Mouse (Mus musculus) stomach, embryonic 14.5 days (tissue): ENCODE results near the gene Eif5. TPM values are rescaled to one million over a fixed set of nuclear protein-coding genes. Genes with fewer than 3 reads are reported as not detected.

Experiments used
- ATAC-seq: fragments of 200-750 bp; cut with Nextera tagmentation; 2 replicates; pipeline ENCODE4 v1.8.0; 2017; ENCODE audit warnings: low read depth, moderate TSS enrichment; ENCODE audit not compliant: insufficient number of reproducible peaks, insufficient read depth, low FRiP score
- H3K27ac ChIP-seq: fragments of 300-500 bp; sonication (generic); 2 replicates; pipeline ENCODE4 v1.5.1; 2014; ENCODE audit warnings: mild to moderate bottlenecking, low read length, moderate library complexity, mixed read lengths
- H3K27me3 ChIP-seq: fragments of 300-500 bp; sonication (generic); 2 replicates; pipeline ENCODE4 v1.6.1; 2014; ENCODE audit warnings: low read length, control low read depth, mixed read lengths; ENCODE audit not compliant: control insufficient read depth, insufficient read depth
- H3K36me3 ChIP-seq: fragments of 300-500 bp; sonication (generic); 2 replicates; pipeline ENCODE4 v1.6.1; 2014; ENCODE audit warnings: mild to moderate bottlenecking, control low read depth, low read length, moderate library complexity, mixed read lengths; ENCODE audit not compliant: control insufficient read depth, insufficient read depth
- H3K4me1 ChIP-seq: fragments of 300-500 bp; sonication (generic); 2 replicates; pipeline ENCODE4 v1.6.1; 2014; ENCODE audit warnings: low read length, control low read depth, mixed read lengths; ENCODE audit not compliant: control insufficient read depth, insufficient read depth
- H3K4me2 ChIP-seq: fragments of 300-500 bp; sonication (generic); replicated peaks from 2 replicates; pipeline ENCODE4 v1.6.1; 2014; ENCODE audit warnings: low read depth, low read length, control low read depth
- H3K4me3 ChIP-seq: fragments of 300-500 bp; sonication (generic); 2 replicates; pipeline ENCODE4 v1.5.1; 2014; ENCODE audit warnings: low read depth, low read length, control low read depth
- H3K9ac ChIP-seq: fragments of 300-500 bp; sonication (generic); replicated peaks from 2 replicates; pipeline ENCODE4 v1.6.1; 2014; ENCODE audit warnings: low read depth, mild to moderate bottlenecking, control low read depth, low read length, moderate library complexity, mixed read lengths
- H3K9me3 ChIP-seq: fragments of 300-500 bp; sonication (generic); 2 replicates; pipeline ENCODE4 v1.6.1; 2016; ENCODE audit warnings: low read depth, low read length, control low read depth; ENCODE audit not compliant: control insufficient read depth
- WGBS: fragments of 180-500 bp; shearing (Covaris S2); extraction: QIAGEN DNeasy Blood & Tissue Kit; methylation state at CpG from one replicate; pipeline ENCODE4 v1.1.7; 2014; 5-methylcytosine and 5-hydroxymethylcytosine counted together
- polyA plus RNA-seq: library from polyadenylated mRNA; unstranded; fragments of >200 nt; fragmentation: Nextera tagmentation; extraction: Ambion mirVana; gene quantifications from 2 replicates; pipeline ENCODE4 v1.2.1, GENCODE M21; 2014

The Eif5 gene
- polyA plus RNA-seq, 1 experiment from 2014 or later = 448 TPM

DNA sequence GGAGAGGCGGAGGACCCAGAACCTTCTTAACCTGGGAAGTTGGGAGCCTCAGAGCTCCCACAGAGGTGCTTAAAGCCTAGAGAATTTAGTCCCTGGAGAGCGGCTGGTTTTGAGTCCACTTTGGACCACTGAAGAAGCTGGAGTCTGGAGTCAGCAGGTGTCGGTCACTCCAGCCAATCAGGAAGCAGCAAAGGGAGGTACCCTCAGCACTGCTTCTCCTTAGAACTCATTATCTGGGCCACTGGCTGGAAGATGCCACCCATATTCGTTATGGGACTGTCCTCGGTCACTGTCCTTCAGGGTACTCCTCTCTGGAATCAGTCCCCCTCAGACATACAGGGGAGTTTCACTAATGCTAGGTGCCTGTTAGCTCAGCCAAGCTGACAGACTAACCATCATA lies 21.9 kb upstream of the Eif5 start:
- Histone ChIP-seq H3K4me1 (no peaks in the 10 kb centered on the region), H3K4me3 (no peak overlapping the region), H3K27ac (no peak overlapping the region), H3K4me2 (no peak overlapping the region), H3K9me3 (no peaks in the 10 kb centered on the region), H3K9ac (no peak overlapping the region), H3K27me3 (no peaks in the 10 kb centered on the region), H3K36me3 (no peaks in the 10 kb centered on the region)
- no peak for ATAC-seq
- 90% methylated on average over 5 of the region's 5 CpGs for WGBS

DNA sequence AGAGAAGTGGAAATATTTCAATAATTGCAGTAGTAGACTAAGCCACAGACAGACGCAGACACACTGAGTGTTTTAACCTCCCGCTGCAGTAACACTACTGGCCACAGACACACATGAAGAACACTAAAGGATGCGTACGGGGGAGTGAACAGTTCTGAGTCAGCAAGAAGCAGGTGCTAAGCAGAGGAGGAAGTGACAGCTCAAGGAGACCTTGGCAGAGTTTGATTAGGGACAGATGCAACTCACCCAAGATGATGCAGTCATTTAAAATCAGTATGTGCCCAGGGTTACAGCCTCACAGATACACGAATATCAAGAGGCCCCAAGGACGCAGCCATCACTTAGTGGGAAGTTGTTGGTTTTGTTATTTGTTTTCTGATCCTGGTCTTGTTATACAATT lies 21.0 kb upstream of the Eif5 start:
- WGBS = 87% methylated on average over 6 of the region's 6 CpGs
- Histone ChIP-seq H3K27me3 (no peaks in the 10 kb centered on the region), H3K4me1 (no peaks in the 10 kb centered on the region), H3K9me3 (no peaks in the 10 kb centered on the region; the same call in 1 of the 2 replicates), H3K27ac (no peak overlapping the region), H3K4me2 (no peak overlapping the region), H3K36me3 (no peaks in the 10 kb centered on the region), H3K4me3 (no peak overlapping the region), H3K9ac (no peak overlapping the region)
- no peak for ATAC-seq

DNA sequence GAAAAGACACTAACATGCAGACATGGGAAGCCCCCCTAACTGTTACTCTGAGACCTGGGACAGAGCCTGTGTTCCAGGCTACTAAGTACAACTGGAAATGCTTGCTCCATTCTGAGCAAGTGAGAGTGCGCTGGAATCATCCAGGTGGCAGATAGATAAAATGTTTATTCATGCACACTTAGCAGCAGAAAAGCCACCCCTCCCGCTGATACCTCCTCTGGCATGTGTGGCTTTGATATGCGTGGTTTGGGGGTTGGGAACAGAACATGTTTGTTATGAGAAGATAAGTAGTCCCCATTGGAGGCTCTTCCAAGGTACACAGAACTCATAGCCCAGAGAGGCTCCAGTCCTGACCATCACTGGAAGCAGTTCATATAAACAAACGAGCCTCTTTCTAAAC lies 19.9 kb upstream of the Eif5 start:
- peak; percentile 83; the same call in 1 of the 2 replicates for ATAC-seq

DNA sequence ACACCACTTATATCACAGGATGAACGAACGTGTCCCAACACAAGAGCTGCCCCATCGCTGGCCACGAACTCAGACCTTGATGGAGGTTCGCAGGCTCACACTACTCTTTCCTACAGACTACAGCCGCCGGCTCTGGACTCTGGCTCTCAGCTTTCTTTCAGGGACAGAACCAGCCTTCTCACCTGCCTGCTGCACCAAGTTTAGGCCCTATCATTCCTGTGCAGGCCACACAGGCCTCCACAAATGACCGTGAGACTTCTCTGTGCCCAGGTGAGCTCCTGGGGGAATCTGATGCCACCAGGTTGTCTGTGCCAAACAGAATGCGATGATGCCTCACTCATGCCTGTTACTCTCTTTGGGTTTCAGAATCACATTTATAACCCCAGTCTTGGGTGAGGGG lies 19.4 kb upstream of the Eif5 start:
- H3K36me3 ChIP-seq = no peaks in the 10 kb centered on the region
- H3K27ac ChIP-seq = no peak overlapping the region
- ATAC-seq = no peak
- no peak overlapping the region for H3K9ac ChIP-seq
- no peak overlapping the region for H3K4me3 ChIP-seq
- no peak overlapping the region for H3K4me2 ChIP-seq
- WGBS = 82% methylated on average over 9 of the region's 9 CpGs
- H3K9me3 ChIP-seq = no peaks in the 10 kb centered on the region; the same call in 1 of the 2 replicates
- no peaks in the 10 kb centered on the region for H3K4me1 ChIP-seq
- H3K27me3 ChIP-seq = no peaks in the 10 kb centered on the region

More for the DNA sequence above, 19.9 kb upstream of the Eif5 start:
- Histone ChIP-seq H3K4me2 (no peak overlapping the region), H3K4me3 (no peak overlapping the region), H3K27ac (no peak overlapping the region), H3K36me3 (no peaks in the 10 kb centered on the region), H3K4me1 (no peaks in the 10 kb centered on the region), H3K27me3 (no peaks in the 10 kb centered on the region), H3K9me3 (no peaks in the 10 kb centered on the region; the same call in 1 of the 2 replicates), H3K9ac (no peak overlapping the region)
- 44% methylated on average over 4 of the region's 4 CpGs for WGBS

- Histone ChIP-seq H3K4me2 (no peak overlapping the region), H3K27ac (no peak overlapping the region), H3K4me3 (no peak overlapping the region), H3K9ac (no peak overlapping the region), H3K9me3 (no peaks in the 10 kb centered on the region; the same call in 1 of the 2 replicates), H3K4me1 (no peaks in the 10 kb centered on the region), H3K27me3 (no peaks in the 10 kb centered on the region), H3K36me3 (no peaks in the 10 kb centered on the region)
- ATAC-seq = no peak
- 48% methylated on average over 5 of the region's 5 CpGs for WGBS
Observed at GRCm38 (mm10) chr12:111519821-111520220, 18.0 kb upstream of the Eif5 start.

GRCm38 (mm10) chr12:111520994-111521393 lies 16.8 kb upstream of the Eif5 start:
- Histone ChIP-seq H3K27ac (no peak overlapping the region), H3K27me3 (no peaks in the 10 kb centered on the region), H3K9me3 (no peaks in the 10 kb centered on the region; the same call in 1 of the 2 replicates), H3K9ac (no peak overlapping the region), H3K4me2 (no peak overlapping the region), H3K4me3 (no peak overlapping the region), H3K4me1 (no peaks in the 10 kb centered on the region), H3K36me3 (no peaks in the 10 kb centered on the region)
- no peak for ATAC-seq
- 90% methylated on average over 2 of the region's 2 CpGs for WGBS

DNA sequence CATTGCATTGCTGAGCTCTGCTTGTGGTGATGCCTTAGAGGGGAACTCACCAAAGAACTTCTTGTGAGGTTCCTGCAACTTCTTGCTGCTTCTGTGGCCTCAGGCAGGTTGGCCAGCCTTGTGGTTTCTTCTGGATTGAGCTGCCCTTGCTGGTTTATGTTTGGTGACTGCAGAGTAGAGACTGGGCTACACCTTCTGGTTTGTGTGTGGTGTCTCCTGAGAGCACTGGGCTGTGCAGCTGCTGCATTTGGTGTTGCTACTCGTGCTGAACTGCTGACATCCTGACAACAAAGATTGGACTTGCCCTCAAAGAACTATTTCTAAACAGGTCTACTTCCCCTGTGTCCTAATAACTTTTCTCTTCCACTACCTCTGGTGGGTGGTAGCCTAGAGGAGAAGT lies 13.3 kb upstream of the Eif5 start:
- H3K9me3 ChIP-seq = no peaks in the 10 kb centered on the region; the same call in 1 of the 2 replicates
- H3K4me2 ChIP-seq = no peak overlapping the region
- H3K4me3 ChIP-seq = no peak overlapping the region
- no peaks in the 10 kb centered on the region for H3K36me3 ChIP-seq
- H3K27ac ChIP-seq = no peak overlapping the region
- ATAC-seq = no peak
- H3K4me1 ChIP-seq = no peaks in the 10 kb centered on the region
- no peak overlapping the region for H3K9ac ChIP-seq
- H3K27me3 ChIP-seq = no peaks in the 10 kb centered on the region
- 62% methylated on average over 1 of the region's 1 CpGs for WGBS

DNA sequence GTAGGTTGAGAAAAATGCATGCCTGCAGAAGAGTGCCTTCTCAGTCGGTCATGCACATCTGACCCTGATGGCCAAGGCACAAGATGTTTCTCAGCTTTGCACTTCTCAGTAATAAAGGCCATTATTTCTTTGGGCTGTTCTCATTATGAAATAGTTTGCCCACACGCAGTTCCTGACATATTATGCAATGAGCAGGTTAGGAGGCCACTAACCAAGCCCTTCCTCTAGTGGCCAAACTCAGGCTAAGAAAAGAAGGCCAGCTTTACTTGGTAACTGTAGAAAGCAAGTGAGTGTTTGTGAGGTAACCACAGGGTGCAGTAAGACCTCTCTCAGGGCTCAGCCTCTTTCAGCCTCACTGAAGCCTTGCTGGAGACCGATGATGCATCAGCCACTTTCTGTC lies 12.9 kb upstream of the Eif5 start:
- H3K4me2 ChIP-seq = no peak overlapping the region
- H3K27ac ChIP-seq = no peak overlapping the region
- no peaks in the 10 kb centered on the region; the same call in 1 of the 2 replicates for H3K9me3 ChIP-seq
- H3K27me3 ChIP-seq = no peaks in the 10 kb centered on the region
- H3K36me3 ChIP-seq = no peaks in the 10 kb centered on the region
- H3K9ac ChIP-seq = no peak overlapping the region
- H3K4me1 ChIP-seq = no peaks in the 10 kb centered on the region
- WGBS = 76% methylated on average over 3 of the region's 3 CpGs
- ATAC-seq = no peak
- no peak overlapping the region for H3K4me3 ChIP-seq

DNA sequence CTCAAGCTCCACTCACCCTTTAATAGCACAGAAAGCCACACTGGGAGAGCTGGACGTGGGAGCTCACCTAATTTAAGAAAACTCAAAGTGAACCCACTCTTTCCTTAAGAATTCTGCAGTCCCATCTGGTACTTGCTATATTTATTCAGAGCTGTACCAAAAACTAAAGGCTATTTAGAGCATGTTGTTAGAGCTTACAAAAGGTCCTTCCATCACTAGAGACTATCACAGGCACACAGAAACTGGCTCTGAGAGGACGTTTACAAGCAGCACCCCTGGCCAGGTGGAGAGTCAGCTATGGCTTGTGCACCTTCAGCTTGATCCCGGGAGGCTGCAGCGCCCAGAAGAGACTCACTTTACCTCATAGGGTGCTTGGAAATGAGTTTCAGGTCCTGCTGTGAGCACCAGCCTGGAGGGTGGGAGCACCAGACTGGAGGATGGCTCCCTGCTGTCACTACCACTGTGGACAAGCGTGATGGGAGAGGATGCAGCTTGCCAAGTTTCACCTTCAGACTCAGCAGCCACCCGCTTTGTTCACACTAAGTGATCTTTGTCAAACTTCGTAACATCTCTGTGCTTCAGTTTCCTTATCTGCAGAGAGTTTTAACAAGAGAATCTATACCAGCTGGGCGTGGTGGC lies 10.1 kb upstream of the Eif5 start:
- no peak for ATAC-seq
- no peaks in the 10 kb centered on the region for H3K4me1 ChIP-seq
- no peaks in the 10 kb centered on the region for H3K27me3 ChIP-seq
- H3K4me3 ChIP-seq = no peak overlapping the region
- no peak overlapping the region for H3K27ac ChIP-seq
- H3K9ac ChIP-seq = no peak overlapping the region
- no peak overlapping the region for H3K4me2 ChIP-seq
- H3K9me3 ChIP-seq = no peaks in the 10 kb centered on the region
- 63% methylated on average over 8 of the region's 8 CpGs for WGBS
- H3K36me3 ChIP-seq = no peaks in the 10 kb centered on the region
